Mouse (Mus musculus): ENCODE data around the gene Rasef. TPM values are rescaled to one million over a fixed set of nuclear protein-coding genes. Genes with fewer than 3 reads are reported as not detected.

Gene Rasef
- not detected for total RNA-seq (2023)

DNA sequence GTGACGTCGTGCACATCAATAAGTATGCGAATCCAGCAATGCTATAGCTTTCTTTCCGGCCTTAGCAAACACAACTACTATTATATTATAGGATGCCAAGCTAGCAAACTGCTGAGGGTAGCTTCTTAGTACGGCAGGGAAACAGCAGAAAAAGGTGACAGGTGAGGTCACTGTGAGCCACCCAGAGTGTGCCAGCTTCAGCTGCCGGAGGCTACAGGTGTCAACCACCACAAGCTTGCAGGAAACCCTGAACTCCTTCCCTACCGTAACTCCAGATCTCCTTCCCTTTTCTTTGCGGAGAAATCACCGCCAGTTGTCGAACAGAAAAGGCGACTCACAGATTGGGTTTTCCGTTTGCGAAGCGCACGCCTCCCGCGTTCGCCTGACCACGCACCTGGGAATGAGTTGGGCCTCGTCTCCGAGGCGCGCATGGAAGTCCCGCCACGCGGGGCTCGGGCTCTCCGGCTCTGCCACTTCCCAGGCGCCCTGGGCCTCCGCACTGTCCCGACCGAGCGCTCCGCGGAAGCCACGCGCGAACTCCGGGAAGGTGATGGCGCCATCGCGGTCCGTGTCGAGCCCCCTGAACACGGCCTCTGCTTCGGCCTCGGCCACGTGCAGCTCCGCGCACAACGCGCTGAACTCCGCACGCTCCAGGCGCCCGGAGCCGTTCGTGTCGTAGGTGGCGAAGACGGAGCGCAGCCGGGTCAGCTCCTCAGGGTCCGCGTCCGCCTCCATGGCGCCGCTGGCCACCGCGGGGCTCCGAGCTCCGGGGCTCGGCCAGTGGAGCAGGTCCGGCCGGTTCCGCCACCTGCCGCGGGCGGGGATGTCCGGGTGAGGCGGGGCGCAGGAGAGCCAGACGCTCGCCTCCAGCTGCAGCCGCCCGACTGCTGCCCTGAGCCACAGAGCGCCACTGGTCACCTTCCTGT lies at the start of gene Rasef:
TSS of gene Rasef (minus strand) at position 735 of the 926 bp plus-strand sequence.

DNA sequence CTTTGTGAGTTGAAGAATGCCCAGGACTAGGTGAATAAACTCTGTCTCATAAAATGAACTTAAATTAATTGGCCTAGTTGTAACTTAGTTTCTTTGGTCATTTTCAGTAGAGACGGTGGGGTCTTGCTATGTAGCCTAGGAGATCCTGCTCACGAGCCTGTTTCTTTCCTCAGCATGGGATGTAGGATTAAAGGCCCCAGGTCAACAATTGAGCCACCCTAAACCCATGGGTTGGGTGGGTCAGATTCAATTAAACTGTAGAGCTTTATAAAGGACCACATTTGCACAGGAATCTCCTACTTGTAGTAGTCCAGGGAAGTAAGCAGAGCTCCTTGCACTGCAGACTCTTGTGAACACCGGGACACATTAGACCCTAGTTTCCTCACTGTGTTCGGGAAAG lies 107.6 kb downstream of the Rasef start, which contains the start of gene Gm428:
TSS of gene Gm428 (plus strand) at position 301 of the 400 bp plus-strand sequence.

DNA sequence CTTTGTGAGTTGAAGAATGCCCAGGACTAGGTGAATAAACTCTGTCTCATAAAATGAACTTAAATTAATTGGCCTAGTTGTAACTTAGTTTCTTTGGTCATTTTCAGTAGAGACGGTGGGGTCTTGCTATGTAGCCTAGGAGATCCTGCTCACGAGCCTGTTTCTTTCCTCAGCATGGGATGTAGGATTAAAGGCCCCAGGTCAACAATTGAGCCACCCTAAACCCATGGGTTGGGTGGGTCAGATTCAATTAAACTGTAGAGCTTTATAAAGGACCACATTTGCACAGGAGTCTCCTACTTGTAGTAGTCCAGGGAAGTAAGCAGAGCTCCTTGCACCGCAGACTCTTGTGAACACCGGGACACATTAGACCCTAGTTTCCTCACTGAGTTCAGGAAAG lies 122.7 kb downstream of the Rasef start, which contains the start of gene Gm11239:
TSS of gene Gm11239 (plus strand) at position 301 of the 400 bp plus-strand sequence.

Other genes with a start within 250 kb of the Rasef start
- gene Gm11238, start 183.1 kb downstream of the Rasef start, total RNA-seq (2023), result not detected
- not detected for gene Gm11237, start 168.0 kb downstream of the Rasef start, total RNA-seq (2023)
- not detected for gene Gm11236, start 152.9 kb downstream of the Rasef start, total RNA-seq (2023)
- gene Gm11239, start 122.6 kb downstream of the Rasef start, total RNA-seq (2023), result not detected
- gene Gm428, start 107.5 kb downstream of the Rasef start, total RNA-seq (2023), result not detected
- gene Gm11758, start 85.3 kb upstream of the Rasef start, total RNA-seq (2023), result not detected
- gene Gm11757, start 100.1 kb upstream of the Rasef start, total RNA-seq (2023), result not detected
- gene Gm13871, start 115.0 kb upstream of the Rasef start, total RNA-seq (2023), result not detected
- gene Gm11756, start 129.8 kb upstream of the Rasef start, total RNA-seq (2023), result not detected
- gene 2310002L09Rik, start 159.9 kb upstream of the Rasef start, total RNA-seq (2023), result not detected
- gene Frmd3, start 222.4 kb upstream of the Rasef start, total RNA-seq (2023), result not detected

All from neutrophil, adult 83 days (primary cell).